Mouse (Mus musculus) heart, adult 11 months (tissue): ENCODE measurements at regions not wholly inside any gene's neighbourhood (a gene's known extent, or its start where the extent isn't known, plus 50 kb on each side); places are given as distances from the start of the nearest gene placed in this dataset.

Source experiments
- DNase-seq: peaks from one replicate; pipeline ENCODE4 v3.0.0; 2022

GRCm38 (mm10) chr9:89033668-89034067 lies 59.0 kb downstream of the Trim43b start:
- peak; percentile 82 for DNase-seq
